Mouse (Mus musculus) thymus, adult 2 months (tissue): ENCODE data around the gene Mrtfa. TPM values are rescaled to one million over a fixed set of nuclear protein-coding genes. Genes with fewer than 3 reads are reported as not detected.

Source experiments
- DNase-seq: peaks from one replicate; pipeline ENCODE4 v3.0.0; 2021
- H3K27ac ChIP-seq: fragments of 200-500 bp; 2 replicates; pipeline ENCODE4 v1.5.1; 2012; ENCODE audit warnings: low read length, control low read depth; ENCODE audit not compliant: control insufficient read depth, insufficient read depth
- H3K27me3 ChIP-seq: fragments of 200-500 bp; 2 replicates; pipeline ENCODE4 v1.6.1; 2012; ENCODE audit warnings: mild to moderate bottlenecking, low read length, moderate library complexity, mixed read lengths; ENCODE audit not compliant: control insufficient read depth, insufficient read depth
- H3K36me3 ChIP-seq: fragments of 200-500 bp; 2 replicates; pipeline ENCODE4 v1.6.1; 2012; ENCODE audit warnings: mild to moderate bottlenecking, low read length, moderate library complexity; ENCODE audit not compliant: control insufficient read depth, insufficient read depth
- H3K4me1 ChIP-seq: fragments of 200-500 bp; replicated peaks from 2 replicates; pipeline ENCODE4 v1.6.1; 2012; ENCODE audit warnings: low read length; ENCODE audit not compliant: control insufficient read depth, insufficient read depth
- H3K4me3 ChIP-seq: fragments of 200-500 bp; 2 replicates; pipeline ENCODE4 v1.5.1; 2012; ENCODE audit warnings: mild to moderate bottlenecking, low read length, control low read depth, moderate library complexity; ENCODE audit not compliant: control insufficient read depth, insufficient read depth
- CTCF ChIP-seq: fragments of 200-500 bp; IDR thresholded peaks from 2 replicates; pipeline ENCODE4 v1.5.1; 2012; ENCODE audit warnings: mild to moderate bottlenecking, control low read depth, low read length, moderate library complexity, borderline replicate concordance; ENCODE audit not compliant: control insufficient read depth, poor library complexity, insufficient read depth; ENCODE audit errors: extremely low read depth
- POLR2A ChIP-seq: fragments of 200-500 bp; IDR thresholded peaks from 2 replicates; pipeline ENCODE4 v1.6.1; 2012; ENCODE audit warnings: mild to moderate bottlenecking, low read length, control low read depth, moderate library complexity; ENCODE audit not compliant: control insufficient read depth, poor library complexity, insufficient read depth; ENCODE audit errors: extremely low read depth
- WGBS: fragments of 180-500 bp; shearing (Covaris S2); methylation state at CpG from one replicate; pipeline ENCODE4 v1.1.7; 2018; 5-methylcytosine and 5-hydroxymethylcytosine counted together
- polyA plus RNA-seq: library from polyadenylated mRNA; depleted of rRNA; stranded (reverse); fragments of >200 nt; gene quantifications from 2 replicates; pipeline ENCODE4 v1.2.3, GENCODE M21; 2012

Gene Mrtfa
- polyA plus RNA-seq, 1 experiment = 114 TPM

DNA sequence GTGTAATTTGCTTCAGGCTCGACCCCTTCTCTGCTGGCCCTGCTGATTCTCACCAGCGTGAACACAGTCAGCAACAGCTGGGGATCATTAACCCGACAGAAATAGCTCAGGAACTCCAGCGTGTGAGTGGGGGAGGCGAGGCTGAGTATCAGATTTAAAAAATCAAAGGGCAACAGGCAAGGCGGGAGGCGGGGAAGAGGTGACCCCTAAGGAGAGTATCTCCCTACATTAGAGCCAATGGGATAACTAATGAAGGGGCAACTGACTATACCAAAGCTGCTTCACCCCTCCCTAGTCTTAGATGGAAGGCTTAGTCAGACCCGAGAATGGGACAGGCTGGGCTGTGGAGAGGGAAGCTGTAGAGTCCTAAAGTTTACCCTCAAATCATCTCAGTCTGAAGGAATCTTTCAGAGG, 128.4 kb downstream of the Mrtfa start:
- TF ChIP-seq CTCF = no peak
- no peak for TF ChIP-seq POLR2A
- 90% methylated on average over 8 of the region's 8 CpGs for WGBS
- no peak for DNase-seq

GRCm38 (mm10) chr15:81060975-81061374, 129.6 kb downstream of the Mrtfa start:
- 94% methylated on average over 2 of the region's 2 CpGs for WGBS
- no peaks in the 10 kb centered on the region for H3K4me1 ChIP-seq
- TF ChIP-seq CTCF (no peak), POLR2A (no peak)
- no peak overlapping the region for H3K27ac ChIP-seq
- no peak for DNase-seq
- H3K36me3 ChIP-seq = no peaks in the 10 kb centered on the region; the same call in 1 of the 2 replicates
- H3K27me3 ChIP-seq = no peaks in the 10 kb centered on the region
- no peak overlapping the region for H3K4me3 ChIP-seq

More for the DNA sequence above, 128.4 kb downstream of the Mrtfa start:
- Histone ChIP-seq H3K27ac (no peak overlapping the region), H3K27me3 (no peaks in the 10 kb centered on the region), H3K4me3 (no peak overlapping the region), H3K36me3 (no peaks in the 10 kb centered on the region; the same call in 1 of the 2 replicates), H3K4me1 (0 out of 2 replicates have a peak, but pooled peaks cover 2% of the 10 kb centered on the region)

DNA sequence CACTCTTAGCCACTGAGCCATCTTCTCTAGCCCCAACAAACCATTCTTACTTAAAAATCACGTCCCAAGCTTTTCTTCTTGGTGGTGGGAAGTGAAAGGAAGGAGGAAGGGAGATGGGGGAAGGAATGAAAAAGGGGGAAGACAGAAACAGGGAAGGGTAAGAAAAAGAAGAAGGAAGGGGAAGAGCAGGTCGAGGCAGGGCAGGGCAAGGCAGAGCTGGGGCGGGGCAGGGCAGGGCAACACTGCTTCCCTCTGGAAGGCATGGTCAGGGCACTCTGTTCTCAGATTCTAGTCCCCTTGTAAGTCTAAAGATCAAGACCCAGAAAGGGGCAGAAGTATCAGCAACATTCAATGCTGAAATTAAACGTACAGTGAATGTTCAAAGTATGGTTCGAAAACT, 132.8 kb downstream of the Mrtfa start:
- Histone ChIP-seq H3K4me1 (no peaks in the 10 kb centered on the region), H3K27me3 (no peaks in the 10 kb centered on the region), H3K4me3 (no peak overlapping the region), H3K27ac (no peak overlapping the region), H3K36me3 (no peaks in the 10 kb centered on the region; the same call in 1 of the 2 replicates)
- TF ChIP-seq POLR2A (no peak), CTCF (no peak)
- 86% methylated on average over 5 of the region's 5 CpGs for WGBS
- no peak for DNase-seq

- Histone ChIP-seq H3K27me3 (no peaks in the 10 kb centered on the region), H3K36me3 (no peaks in the 10 kb centered on the region; the same call in 1 of the 2 replicates), H3K4me1 (no peaks in the 10 kb centered on the region), H3K27ac (no peak overlapping the region), H3K4me3 (no peak overlapping the region)
- no peak for DNase-seq
- 97% methylated on average over 2 of the region's 2 CpGs for WGBS
- no peak for TF ChIP-seq POLR2A
- no peak for TF ChIP-seq CTCF
These were observed 135.1 kb downstream of the Mrtfa start for GRCm38 (mm10) chr15:81055488-81055887.

DNA sequence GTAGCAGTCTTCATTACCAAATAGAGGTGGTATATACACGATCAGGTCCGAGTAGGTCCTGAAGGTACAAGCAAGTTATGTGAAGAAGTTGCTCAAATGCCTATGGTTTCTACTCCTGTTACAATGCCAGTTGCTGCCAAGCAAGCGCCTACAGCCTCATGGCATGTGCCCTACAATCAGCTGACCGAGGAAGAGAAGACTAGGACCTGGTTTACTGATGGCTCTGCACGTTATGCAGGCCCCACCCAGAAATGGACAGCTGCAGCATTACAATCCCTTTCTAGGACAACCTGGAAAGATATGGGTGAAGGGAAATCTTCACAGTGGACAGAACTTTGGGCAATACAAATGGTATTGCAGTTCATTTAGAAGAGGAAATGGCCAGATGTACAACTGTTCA, 138.1 kb downstream of the Mrtfa start:
- no peak for TF ChIP-seq POLR2A
- TF ChIP-seq CTCF = no peak
- WGBS = 95% methylated on average over 5 of the region's 5 CpGs
- Histone ChIP-seq H3K4me1 (no peaks in the 10 kb centered on the region), H3K27ac (no peak overlapping the region), H3K4me3 (no peak overlapping the region), H3K27me3 (no peaks in the 10 kb centered on the region), H3K36me3 (no peaks in the 10 kb centered on the region; the same call in 1 of the 2 replicates)
- DNase-seq = no peak

GRCm38 (mm10) chr15:81050488-81050887, 140.1 kb downstream of the Mrtfa start:
- no peak for DNase-seq
- H3K36me3 ChIP-seq = no peaks in the 10 kb centered on the region
- TF ChIP-seq CTCF = no peak
- TF ChIP-seq POLR2A = no peak
- H3K4me3 ChIP-seq = no peak overlapping the region
- H3K27me3 ChIP-seq = no peaks in the 10 kb centered on the region
- peaks cover 4% of the 10 kb centered on the region for H3K4me1 ChIP-seq
- no peak overlapping the region for H3K27ac ChIP-seq
- WGBS = 78% methylated on average over 3 of the region's 3 CpGs
